ENCODE assay signal across 8 mouse cellular contexts in the genomic region with DNA sequence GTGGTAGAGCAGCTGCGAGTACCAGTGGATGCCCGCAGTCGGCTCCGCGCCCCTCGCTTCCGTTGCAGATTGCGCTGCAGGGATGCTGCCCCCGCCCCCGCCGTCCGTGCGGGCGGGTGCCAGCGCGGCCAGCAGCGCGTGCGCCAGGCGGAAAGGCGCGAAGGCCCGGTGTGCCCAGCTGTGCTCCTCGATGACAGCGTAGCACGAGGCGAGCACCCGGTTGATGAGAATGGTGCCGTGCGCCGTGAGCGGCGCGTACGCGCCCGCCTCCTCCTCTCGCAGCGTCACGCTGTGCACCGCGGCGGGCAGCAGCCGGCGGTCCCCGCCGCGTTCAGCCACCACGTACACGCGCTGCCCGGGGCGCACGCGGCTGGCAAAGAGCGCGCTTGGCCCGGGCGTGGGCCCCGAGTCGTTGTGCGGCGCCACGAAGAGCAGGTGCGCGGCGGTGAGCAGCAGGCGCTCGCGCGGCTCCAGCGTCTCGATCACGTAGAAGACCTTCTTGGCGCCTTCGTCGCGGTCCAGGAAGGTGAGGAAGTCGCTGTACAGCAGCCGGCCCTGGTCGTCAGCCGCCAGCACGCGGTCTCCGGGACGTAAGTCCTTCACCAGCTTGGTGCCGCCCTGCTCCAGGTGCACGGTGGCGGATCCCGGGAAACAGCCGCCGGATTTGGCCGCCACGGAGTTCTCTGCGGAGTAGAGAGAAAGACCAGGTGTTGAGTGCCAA. TPM values are rescaled to one million over a fixed set of nuclear protein-coding genes. Genes with fewer than 3 reads are reported as not detected.
DNase-seq lines count a peak whose midpoint lies in the region; ATAC-seq and TF ChIP-seq lines count a peak whose summit lies in the region.

No protein-coding gene starts in this region.

- peak overlapping the region; percentile 8 for H3K4me3 ChIP-seq in lung, adult 2 months (replicated peaks; ENCODE audit: extremely low read depth, low read depth, low read length)
- H3K4me3 ChIP-seq in hindbrain, embryonic 12.5 days, result peak overlapping the region; percentile 43

- no peak overlapping the region for H3K27ac ChIP-seq in hindbrain, embryonic 12.5 days

- H3K4me2 ChIP-seq in hindbrain, embryonic 12.5 days (replicated peaks), result peak overlapping the region; percentile 77

- peak; percentile 12; the same call in 1 of the 2 replicates for ATAC-seq in hindbrain, embryonic 12.5 days (ENCODE audit: low FRiP score)

- peak; percentile 1 to 17 for DNase-seq in adrenal gland, adult 18-20 months (ENCODE audit: low spot score in 2 of 2)
- no peak for DNase-seq in adrenal gland, postnatal 36 days
- DNase-seq in lung, adult 2 months, result peak; percentile 62
- DNase-seq in lung, postnatal 10 days, result no peak
- peak; percentile 53 for DNase-seq in lung, postnatal 36 days
- peak; percentile 21 for DNase-seq in testis, postnatal 14 days (ENCODE audit: low spot score)
- no peak for DNase-seq in thymus, postnatal 36 days

- H3K36me3 ChIP-seq in hindbrain, embryonic 12.5 days, result no peaks in the 10 kb centered on the region

- no peaks in the 10 kb centered on the region for H3K9me3 ChIP-seq in hindbrain, embryonic 12.5 days (replicated peaks)

- WGBS in lung, adult 2 months, result 1% methylated on average over 95 of the region's 95 CpGs
- under 1% methylated on average over 92 of the region's 95 CpGs for WGBS in hindbrain, embryonic 12.5 days

- TF ChIP-seq CTCF in lung, adult 2 months (IDR thresholded peaks at IDR 0.05; ENCODE audit: insufficient read depth, low read length), result no peak

- TF ChIP-seq POLR2A in lung, adult 2 months (IDR thresholded peaks at IDR 0.05; ENCODE audit: borderline replicate concordance, extremely low read depth, low read depth, low read length), result no peak

- H3K27me3 ChIP-seq in hindbrain, embryonic 12.5 days, result peaks cover 72% of the 10 kb centered on the region

- H3K4me1 ChIP-seq in lung, adult 2 months (ENCODE audit: control insufficient read depth, insufficient read depth, low read length), result 0 out of 2 replicates have a peak, but pooled peaks cover 2% of the 10 kb centered on the region
- H3K4me1 ChIP-seq in hindbrain, embryonic 12.5 days, result peaks cover 45% of the 10 kb centered on the region

- H3K9ac ChIP-seq in hindbrain, embryonic 12.5 days, result peak overlapping the region; percentile 35; the same call in 1 of the 2 replicates

RNA-seq across cellular contexts. Expression of gene Shh, which starts 9.0 kb away (rescaled TPM):
- 10 to 100 TPM; 10.1 to 13.2 TPM for total RNA-seq in adrenal gland, adult 18-20 months (2021)
- 10 to 100 TPM; 10.6 to 25.1 TPM for total RNA-seq in adrenal gland, postnatal 36 days (2021)
- polyA plus RNA-seq in lung, adult 2 months (2012; rRNA removed), result 7.7 and 11.9 TPM in 2 replicates
- polyA plus RNA-seq in hindbrain, embryonic 12.5 days (2016; fragmentation: Nextera tagmentation; extraction: Ambion mirVana), result 4.7 and 5.6 TPM in 2 replicates

Comparison
In these comparisons a context has a peak if more than half of its experiments do, and no peak if none do; other contexts are left out.
1. DNase-seq: peak in adrenal gland, adult 18-20 months (2 of 2), lung, adult 2 months (single experiment), lung, postnatal 36 days (single experiment) and testis, postnatal 14 days (single experiment); none in adrenal gland, postnatal 36 days (0 of 2), lung, postnatal 10 days (single experiment) and thymus, postnatal 36 days (0 of 2).